Mouse (Mus musculus) lung, postnatal 0 days (tissue): ENCODE measurements at regions not wholly inside any gene's neighbourhood (a gene's known extent, or its start where the extent isn't known, plus 50 kb on each side); places are given as distances from the start of the nearest gene placed in this dataset.

ENCODE experiments used
- ATAC-seq: fragments of 200-750 bp; cut with Nextera tagmentation; 2 replicates; pipeline ENCODE4 v1.8.0; 2017; ENCODE audit warnings: moderate library complexity
- DNase-seq: peaks from one replicate; pipeline ENCODE4 v3.0.0-alpha.2; 2016; ENCODE audit warnings: low spot score
- H3K27ac ChIP-seq: fragments of 300-500 bp; sonication (generic); 2 replicates; pipeline ENCODE4 v1.5.1; 2014; ENCODE audit warnings: antibody characterized with exemption, mild to moderate bottlenecking, low read length, mixed read lengths
- H3K27me3 ChIP-seq: fragments of 300-500 bp; sonication (generic); replicated peaks from 2 replicates; pipeline ENCODE4 v1.6.1; 2014; ENCODE audit warnings: low read length, mixed read lengths; ENCODE audit not compliant: insufficient read depth
- H3K36me3 ChIP-seq: fragments of 300-500 bp; sonication (generic); 2 replicates; pipeline ENCODE4 v1.6.1; 2014; ENCODE audit warnings: low read length, mixed read lengths; ENCODE audit not compliant: insufficient read depth
- H3K4me1 ChIP-seq: fragments of 300-500 bp; sonication (generic); 2 replicates; pipeline ENCODE4 v1.6.1; 2014; ENCODE audit warnings: antibody characterized with exemption, low read depth, low read length, mixed read lengths; ENCODE audit not compliant: insufficient read depth
- H3K4me2 ChIP-seq: fragments of 300-500 bp; sonication (generic); replicated peaks from 2 replicates; pipeline ENCODE4 v1.6.1; 2014; ENCODE audit warnings: low read depth, mild to moderate bottlenecking, low read length, moderate library complexity, mixed read lengths
- H3K4me3 ChIP-seq: fragments of 300-500 bp; sonication (generic); 2 replicates; pipeline ENCODE4 v1.5.1; 2014; ENCODE audit warnings: low read depth, low read length
- H3K9ac ChIP-seq: fragments of 300-500 bp; sonication (generic); replicated peaks from 2 replicates; pipeline ENCODE4 v1.6.1; 2014; ENCODE audit warnings: low read depth, mild to moderate bottlenecking
- H3K9me3 ChIP-seq: fragments of 300-500 bp; sonication (generic); 2 replicates; pipeline ENCODE4 v1.6.1; 2016; ENCODE audit warnings: low read length, mixed read lengths
- CTCF ChIP-seq: IDR thresholded peaks from 2 replicates; pipeline ENCODE4 v1.5.1; 2016; ENCODE audit warnings: antibody characterized with exemption, mild to moderate bottlenecking
- EP300 ChIP-seq: IDR thresholded peaks from 2 replicates; pipeline ENCODE4 v1.6.1; 2016; ENCODE audit warnings: antibody characterized with exemption, mild to moderate bottlenecking, control low read depth
- WGBS: fragments of 180-500 bp; shearing (Covaris S2); extraction: QIAGEN DNeasy Blood & Tissue Kit; methylation state at CpG from one replicate; pipeline ENCODE4 v1.1.7; 2014; 5-methylcytosine and 5-hydroxymethylcytosine counted together

- H3K36me3 ChIP-seq, result no peaks in the 10 kb centered on the region
- ATAC-seq (no peak), DNase-seq (no peak)
- no peaks in the 10 kb centered on the region for H3K27me3 ChIP-seq
- TF ChIP-seq CTCF, result no peak
- TF ChIP-seq EP300, result no peak
- no peak overlapping the region for H3K27ac ChIP-seq
- no peak overlapping the region for H3K4me3 ChIP-seq
- no peaks in the 10 kb centered on the region for H3K4me1 ChIP-seq
- 81% methylated on average over 7 of the region's 7 CpGs for WGBS
- no peak overlapping the region for H3K4me2 ChIP-seq
- no peaks in the 10 kb centered on the region for H3K9me3 ChIP-seq
- no peak overlapping the region for H3K9ac ChIP-seq
These were observed 272.2 kb downstream of the Spry2 start for GRCm38 (mm10) chr14:105624387-105624786.

- Histone ChIP-seq H3K27me3 (no peaks in the 10 kb centered on the region), H3K9ac (no peak overlapping the region), H3K27ac (no peak overlapping the region), H3K36me3 (no peaks in the 10 kb centered on the region), H3K9me3 (no peaks in the 10 kb centered on the region), H3K4me1 (no peaks in the 10 kb centered on the region), H3K4me2 (no peak overlapping the region), H3K4me3 (no peak overlapping the region)
- ATAC-seq (no peak), DNase-seq (no peak)
- no peak for TF ChIP-seq EP300
- TF ChIP-seq CTCF, result no peak
- WGBS, result 90% methylated on average over 5 of the region's 5 CpGs
These were observed 274.5 kb downstream of the Spry2 start for GRCm38 (mm10) chr14:105622166-105622565.

- Histone ChIP-seq H3K9ac (no peak overlapping the region), H3K36me3 (no peaks in the 10 kb centered on the region), H3K4me2 (no peak overlapping the region), H3K27ac (no peak overlapping the region), H3K4me3 (no peak overlapping the region), H3K9me3 (no peaks in the 10 kb centered on the region), H3K4me1 (no peaks in the 10 kb centered on the region), H3K27me3 (no peaks in the 10 kb centered on the region)
- WGBS, result 67% methylated on average over 6 of the region's 6 CpGs
- TF ChIP-seq CTCF, result no peak
- TF ChIP-seq EP300, result no peak
- ATAC-seq, result no peak
- no peak for DNase-seq
These were observed 275.5 kb downstream of the Spry2 start for GRCm38 (mm10) chr14:105621124-105621523.

GRCm38 (mm10) chr14:105619449-105619848 lies 277.2 kb downstream of the Spry2 start:
- Histone ChIP-seq H3K4me3 (no peak overlapping the region), H3K4me2 (no peak overlapping the region), H3K9me3 (no peaks in the 10 kb centered on the region), H3K27me3 (no peaks in the 10 kb centered on the region), H3K27ac (no peak overlapping the region), H3K9ac (no peak overlapping the region), H3K4me1 (no peaks in the 10 kb centered on the region), H3K36me3 (no peaks in the 10 kb centered on the region)
- TF ChIP-seq CTCF (no peak), EP300 (no peak)
- DNase-seq (no peak), ATAC-seq (no peak)
- WGBS, result 46% methylated on average over 8 of the region's 8 CpGs

- no peak overlapping the region for H3K9ac ChIP-seq
- DNase-seq, result no peak
- no peaks in the 10 kb centered on the region for H3K27me3 ChIP-seq
- WGBS, result 62% methylated on average over 3 of the region's 3 CpGs
- TF ChIP-seq CTCF, result no peak
- no peak for TF ChIP-seq EP300
- peak; percentile 8; the same call in 1 of the 2 replicates for ATAC-seq
- no peak overlapping the region for H3K4me3 ChIP-seq
- no peaks in the 10 kb centered on the region for H3K36me3 ChIP-seq
- no peak overlapping the region for H3K4me2 ChIP-seq
- no peaks in the 10 kb centered on the region for H3K9me3 ChIP-seq
- no peaks in the 10 kb centered on the region for H3K4me1 ChIP-seq
- no peak overlapping the region for H3K27ac ChIP-seq
These were observed 280.9 kb downstream of the Spry2 start for GRCm38 (mm10) chr14:105615766-105616165.

- Histone ChIP-seq H3K4me1 (no peaks in the 10 kb centered on the region), H3K27me3 (no peaks in the 10 kb centered on the region), H3K4me2 (no peak overlapping the region), H3K27ac (no peak overlapping the region), H3K36me3 (no peaks in the 10 kb centered on the region), H3K9ac (no peak overlapping the region), H3K9me3 (no peaks in the 10 kb centered on the region), H3K4me3 (no peak overlapping the region)
- DNase-seq, result no peak
- TF ChIP-seq CTCF (no peak), EP300 (no peak)
- WGBS, result 83% methylated on average over 3 of the region's 3 CpGs
- no peak for ATAC-seq
These were observed 283.8 kb downstream of the Spry2 start for GRCm38 (mm10) chr14:105612794-105613193.

GRCm38 (mm10) chr14:105608804-105609203 lies 287.8 kb downstream of the Spry2 start:
- no peak for ATAC-seq

More at GRCm38 (mm10) chr14:105608804-105609203, 287.8 kb downstream of the Spry2 start:
- Histone ChIP-seq H3K27ac (no peak overlapping the region), H3K9ac (no peak overlapping the region), H3K36me3 (no peaks in the 10 kb centered on the region), H3K9me3 (no peaks in the 10 kb centered on the region), H3K27me3 (no peaks in the 10 kb centered on the region), H3K4me3 (no peak overlapping the region), H3K4me2 (no peak overlapping the region), H3K4me1 (no peaks in the 10 kb centered on the region)
- TF ChIP-seq CTCF (no peak), EP300 (no peak)
- DNase-seq, result no peak
- 72% methylated on average over 4 of the region's 4 CpGs for WGBS
